Comparison of ENCODE assay signal across 9 mouse cellular contexts in the genomic region with DNA sequence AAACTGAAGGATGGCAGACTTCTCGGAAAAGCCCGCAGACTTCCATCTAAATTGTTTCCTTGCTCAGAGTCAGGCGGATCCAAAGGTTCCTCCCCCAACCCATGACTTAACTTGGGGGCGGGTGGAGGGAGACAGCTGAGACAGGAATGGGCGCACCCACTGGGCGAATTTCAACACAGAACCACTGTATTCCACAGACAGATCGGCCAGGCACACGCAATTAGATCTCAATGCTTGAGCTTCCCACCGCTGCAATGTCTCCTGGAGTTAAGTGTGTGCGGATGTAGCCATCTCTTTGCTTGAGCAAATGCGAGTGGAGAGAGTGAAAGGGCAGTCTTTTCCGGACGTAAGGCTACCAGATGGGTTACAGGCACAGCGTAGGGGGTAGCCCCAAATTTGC. TPM values are rescaled to one million over a fixed set of nuclear protein-coding genes. Genes with fewer than 3 reads are reported as not detected.
A peak's percentile ranks its signal among the peaks of the same experiment; 100 is the strongest.
DNase-seq lines count a peak whose midpoint lies in the region; ATAC-seq and TF ChIP-seq lines count a peak whose summit lies in the region.
"Had no signal": no experiment of that assay in that cellular context is flagged by ENCODE, and none has a peak within 500 bp of the region (broad histone marks: within the 10 kb centered on the region; RNA-seq: fewer than 3 reads in every experiment).

No protein-coding gene starts in this region.

- no peak for DNase-seq in layer of hippocampus, adult 2 months (ENCODE audit: low spot score in 2 of 2)
- no peak for DNase-seq in layer of hippocampus, adult 9-10 months (ENCODE audit: low spot score)
- DNase-seq in hindbrain, postnatal 0 days (ENCODE audit: low spot score) = peak; percentile 25
- no peak for DNase-seq in layer of hippocampus, adult 11-12 months (ENCODE audit: low spot score)
- no peak for DNase-seq in cerebellum, postnatal 4 days (ENCODE audit: low spot score in 2 of 2)

- 30% methylated on average over 14 of the region's 14 CpGs for WGBS in forebrain, embryonic 13.5 days
- WGBS in hindbrain, postnatal 0 days = 26% methylated on average over 14 of the region's 14 CpGs
- 26% methylated on average over 14 of the region's 14 CpGs for WGBS in liver, embryonic 15.5 days (ENCODE audit: insufficient replicate concordance)
- 10% methylated on average over 14 of the region's 14 CpGs for WGBS in stomach, embryonic 15.5 days

- H3K4me2 ChIP-seq in forebrain, embryonic 13.5 days = peak overlapping the region; percentile 95
- H3K4me2 ChIP-seq in hindbrain, postnatal 0 days (ENCODE audit: low read depth, low read length) = peak overlapping the region; percentile 96
- peak overlapping the region; percentile 77 for H3K4me2 ChIP-seq in liver, embryonic 15.5 days
- H3K4me2 ChIP-seq in stomach, embryonic 15.5 days = peak overlapping the region; percentile 90

- peak overlapping the region; percentile 77 for H3K9ac ChIP-seq in forebrain, embryonic 13.5 days
- peak overlapping the region; percentile 72; the same call in 1 of the 2 replicates for H3K9ac ChIP-seq in hindbrain, postnatal 0 days (replicated peaks; ENCODE audit: low read length)
- H3K9ac ChIP-seq in liver, embryonic 15.5 days = no peak overlapping the region
- peak overlapping the region; percentile 87 for H3K9ac ChIP-seq in stomach, embryonic 15.5 days

- no peak for TF ChIP-seq CTCF in layer of hippocampus, adult 2 months (conservative IDR thresholded peaks at IDR 0.05)
- no peak for TF ChIP-seq CTCF in hindbrain, postnatal 0 days (IDR thresholded peaks at IDR 0.05; ENCODE audit: low read depth)

- H3K27ac ChIP-seq in layer of hippocampus, adult 2 months = peak overlapping the region; percentile 36; the same call in 1 of the 2 replicates
- H3K27ac ChIP-seq in forebrain, embryonic 13.5 days = no peak overlapping the region
- H3K27ac ChIP-seq in hindbrain, postnatal 0 days = no peak overlapping the region
- no peak overlapping the region for H3K27ac ChIP-seq in liver, embryonic 15.5 days (replicated peaks)
- H3K27ac ChIP-seq in stomach, embryonic 15.5 days = peak overlapping the region; percentile 80; the same call in 1 of the 2 replicates

- no peaks in the 10 kb centered on the region for H3K36me3 ChIP-seq in forebrain, embryonic 13.5 days (ENCODE audit: poor library complexity, severe bottlenecking)
- no peaks in the 10 kb centered on the region for H3K36me3 ChIP-seq in hindbrain, postnatal 0 days (ENCODE audit: insufficient read depth, low read length)
- no peaks in the 10 kb centered on the region for H3K36me3 ChIP-seq in liver, embryonic 15.5 days (replicated peaks)
- H3K36me3 ChIP-seq in stomach, embryonic 15.5 days = no peaks in the 10 kb centered on the region
- H3K36me3 ChIP-seq: G1E had no signal

- no peaks in the 10 kb centered on the region for H3K9me3 ChIP-seq in forebrain, embryonic 13.5 days (replicated peaks)
- no peaks in the 10 kb centered on the region for H3K9me3 ChIP-seq in hindbrain, postnatal 0 days (ENCODE audit: low read length)
- H3K9me3 ChIP-seq in liver, embryonic 15.5 days (replicated peaks) = no peaks in the 10 kb centered on the region
- no peaks in the 10 kb centered on the region for H3K9me3 ChIP-seq in stomach, embryonic 15.5 days

- ATAC-seq in forebrain, embryonic 13.5 days = no peak
- ATAC-seq in hindbrain, postnatal 0 days = no peak; the same call in 1 of the 2 replicates
- ATAC-seq in liver, embryonic 15.5 days (ENCODE audit: insufficient read depth) = no peak
- ATAC-seq in stomach, embryonic 15.5 days (ENCODE audit: insufficient read depth, low FRiP score, low read depth) = no peak

- peaks cover 29% of the 10 kb centered on the region for H3K4me1 ChIP-seq in forebrain, embryonic 13.5 days
- H3K4me1 ChIP-seq in hindbrain, postnatal 0 days (ENCODE audit: insufficient read depth, low read length) = peaks cover 9% of the 10 kb centered on the region
- peaks cover 11% of the 10 kb centered on the region; the same call in 1 of the 2 replicates for H3K4me1 ChIP-seq in liver, embryonic 15.5 days (replicated peaks)
- H3K4me1 ChIP-seq in stomach, embryonic 15.5 days = peaks cover 35% of the 10 kb centered on the region

- peaks cover 8% of the 10 kb centered on the region for H3K27me3 ChIP-seq in forebrain, embryonic 13.5 days
- H3K27me3 ChIP-seq in hindbrain, postnatal 0 days (ENCODE audit: insufficient read depth, low read length) = no peaks in the 10 kb centered on the region
- H3K27me3 ChIP-seq in liver, embryonic 15.5 days = peaks cover 34% of the 10 kb centered on the region
- no peaks in the 10 kb centered on the region for H3K27me3 ChIP-seq in stomach, embryonic 15.5 days (replicated peaks)

- peak overlapping the region; percentile 65 for H3K4me3 ChIP-seq in layer of hippocampus, adult 2 months
- peak overlapping the region; percentile 62 for H3K4me3 ChIP-seq in forebrain, embryonic 13.5 days
- peak overlapping the region; percentile 63 for H3K4me3 ChIP-seq in hindbrain, postnatal 0 days (ENCODE audit: low read length)
- peak overlapping the region; percentile 59 for H3K4me3 ChIP-seq in liver, embryonic 15.5 days (replicated peaks)
- H3K4me3 ChIP-seq in stomach, embryonic 15.5 days (replicated peaks) = peak overlapping the region; percentile 74

RNA-seq across cellular contexts. Expression of a gene that starts 1.2 kb away (rescaled TPM):
- total RNA-seq in layer of hippocampus, adult 2 months (2021) = 10 to 100 TPM; 41.1 to 42.9 TPM
- 18.3 and 19.1 TPM in 2 replicates for polyA plus RNA-seq in forebrain, embryonic 13.5 days (2015; fragmentation: Nextera tagmentation; extraction: Ambion mirVana)
- 74.3 and 78.3 TPM in 2 replicates for total RNA-seq in hindbrain, postnatal 0 days (2014; rRNA removed)
- 19.3 and 20.9 TPM in 2 replicates for polyA plus RNA-seq in hindbrain, postnatal 0 days (2015; fragmentation: Nextera tagmentation; extraction: Ambion mirVana)
- 0.62 and 0.70 TPM in 2 replicates for polyA plus RNA-seq in liver, embryonic 15.5 days (2015; fragmentation: Nextera tagmentation; extraction: Ambion mirVana)
- polyA plus RNA-seq in stomach, embryonic 15.5 days (2015; fragmentation: Nextera tagmentation; extraction: Ambion mirVana) = 17.1 and 18.0 TPM in 2 replicates
- polyA plus RNA-seq: G1E had no signal

Comparison
In these comparisons a context has a peak if more than half of its experiments do, and no peak if none do; other contexts are left out.
1. H3K27ac ChIP-seq: peak in layer of hippocampus, adult 2 months (single experiment) and stomach, embryonic 15.5 days (single experiment); none in forebrain, embryonic 13.5 days (single experiment), hindbrain, postnatal 0 days (single experiment) and liver, embryonic 15.5 days (single experiment).
2. RNA of a gene that starts 1.2 kb away (polyA plus RNA-seq): 19.3 to 20.9 TPM in hindbrain, postnatal 0 days, 18.3 to 19.1 TPM in forebrain, embryonic 13.5 days and 17.1 to 18.0 TPM in stomach, embryonic 15.5 days; 0.62 to 0.70 TPM in liver, embryonic 15.5 days; every median in the first group is over 10 times any median in the second.
3. Peak in every context shown above with its lines, with median percentiles within 50 percentile points of each other: H3K4me3 ChIP-seq and H3K4me2 ChIP-seq.